ENCODE assay signal across 9 mouse cellular contexts in the genomic region with DNA sequence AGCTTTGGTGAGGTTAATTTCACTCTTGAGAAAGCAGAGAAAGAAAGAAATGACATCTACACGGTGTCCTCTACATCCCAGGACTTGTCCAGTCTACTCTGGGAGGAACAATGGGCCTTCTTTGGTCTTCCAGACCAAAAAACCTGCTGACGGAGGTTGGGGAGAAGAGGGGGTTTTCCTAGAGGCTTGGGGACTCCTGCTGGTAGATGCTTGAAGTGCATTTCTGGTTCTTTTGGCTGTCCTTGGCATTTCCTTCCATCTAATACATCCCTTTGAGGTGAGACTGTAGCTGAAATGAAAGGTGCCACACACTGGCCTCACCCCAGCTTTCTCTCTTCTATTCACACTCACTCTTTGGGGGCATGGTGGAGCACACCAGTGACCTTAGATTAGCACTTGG. TPM values are rescaled to one million over a fixed set of nuclear protein-coding genes. Genes with fewer than 3 reads are reported as not detected.
DNase-seq lines count a peak whose midpoint lies in the region; ATAC-seq and TF ChIP-seq lines count a peak whose summit lies in the region.
"Had no signal": no experiment of that assay in that cellular context is flagged by ENCODE, and none has a peak within 500 bp of the region (broad histone marks: within the 10 kb centered on the region; RNA-seq: fewer than 3 reads in every experiment).

No protein-coding gene starts in this region.

- TF ChIP-seq CTCF in kidney, postnatal 0 days (IDR thresholded peaks at IDR 0.05; ENCODE audit: low read depth), result peak; percentile 75

- H3K27me3 ChIP-seq in kidney, postnatal 0 days (ENCODE audit: insufficient read depth, low read length), result no peaks in the 10 kb centered on the region
- H3K27me3 ChIP-seq in midbrain, embryonic 14.5 days (ENCODE audit: control insufficient read depth, insufficient read depth, low read length), result no peaks in the 10 kb centered on the region
- H3K27me3 ChIP-seq: liver, embryonic 13.5 days had no signal

- H3K4me3 ChIP-seq in kidney, postnatal 0 days (replicated peaks; ENCODE audit: low read depth, low read length), result no peak overlapping the region
- H3K4me3 ChIP-seq in midbrain, embryonic 14.5 days (replicated peaks; ENCODE audit: low read depth, low read length), result no peak overlapping the region
- H3K4me3 ChIP-seq: liver, embryonic 13.5 days had no signal

- no peak overlapping the region for H3K4me2 ChIP-seq in kidney, postnatal 0 days (ENCODE audit: low read length)
- H3K4me2 ChIP-seq in midbrain, embryonic 14.5 days (ENCODE audit: low read length), result no peak overlapping the region
- H3K4me2 ChIP-seq: liver, embryonic 13.5 days had no signal

- no peak overlapping the region for H3K27ac ChIP-seq in kidney, postnatal 0 days
- no peak overlapping the region for H3K27ac ChIP-seq in midbrain, embryonic 14.5 days (replicated peaks; ENCODE audit: low read depth, low read length)
- H3K27ac ChIP-seq: liver, embryonic 13.5 days had no signal

- DNase-seq in heart, adult 11 months, result peak; percentile 78
- no peak for DNase-seq in heart, adult 8-10 months (ENCODE audit: low spot score)
- DNase-seq in ovary, postnatal 36 days (ENCODE audit: low spot score), result peak; percentile 16
- DNase-seq in ovary, postnatal 10 days (ENCODE audit: low spot score), result no peak
- DNase-seq in adrenal gland, adult 18-20 months (ENCODE audit: low spot score in 2 of 2), result peak; percentile 19 to 30
- peak; percentile 62 for DNase-seq in kidney, postnatal 0 days (ENCODE audit: low spot score)
- no peak for DNase-seq in midbrain, embryonic 14.5 days
- DNase-seq: liver, embryonic 13.5 days had no signal

- H3K36me3 ChIP-seq in kidney, postnatal 0 days (ENCODE audit: insufficient read depth, low read length), result no peaks in the 10 kb centered on the region
- H3K36me3 ChIP-seq in midbrain, embryonic 14.5 days (ENCODE audit: control insufficient read depth, insufficient read depth, low read length), result no peaks in the 10 kb centered on the region
- H3K36me3 ChIP-seq: liver, embryonic 13.5 days had no signal

- no peak overlapping the region for H3K9ac ChIP-seq in kidney, postnatal 0 days (ENCODE audit: low read depth, low read length)
- no peak overlapping the region for H3K9ac ChIP-seq in midbrain, embryonic 14.5 days (replicated peaks; ENCODE audit: low read length)
- H3K9ac ChIP-seq: liver, embryonic 13.5 days had no signal

- no peaks in the 10 kb centered on the region for H3K4me1 ChIP-seq in kidney, postnatal 0 days (replicated peaks; ENCODE audit: insufficient read depth, low read length)
- no peaks in the 10 kb centered on the region for H3K4me1 ChIP-seq in midbrain, embryonic 14.5 days (ENCODE audit: control insufficient read depth, insufficient read depth, low read length)
- H3K4me1 ChIP-seq: liver, embryonic 13.5 days had no signal

- H3K9me3 ChIP-seq in kidney, postnatal 0 days (replicated peaks; ENCODE audit: low read length), result no peaks in the 10 kb centered on the region
- no peaks in the 10 kb centered on the region for H3K9me3 ChIP-seq in midbrain, embryonic 14.5 days (ENCODE audit: control insufficient read depth, low read length)

- WGBS in kidney, postnatal 0 days, result 26% methylated on average over 2 of the region's 2 CpGs
- 34% methylated on average over 2 of the region's 2 CpGs for WGBS in midbrain, embryonic 14.5 days

- ATAC-seq in kidney, postnatal 0 days (replicated peaks; ENCODE audit: low FRiP score, low read depth), result no peak
- ATAC-seq in erythroid progenitor cell, adult 5-6 weeks (replicated peaks; ENCODE audit: low FRiP score, poor library complexity, severe bottlenecking), result no peak
- ATAC-seq in midbrain, embryonic 14.5 days (ENCODE audit: low FRiP score, low TSS enrichment), result no peak

RNA-seq across cellular contexts. Expression of a gene that starts 57.1 kb away (rescaled TPM):
- total RNA-seq in heart, adult 8-10 months (2022), result 1,000 to 10,000 TPM in 1 of 4 experiments, 100 to 1,000 TPM in 3; 885 to 1,065 (median 937) TPM
- 1,000 to 10,000 TPM; 1,551 to 1,745 TPM for total RNA-seq in adrenal gland, adult 18-20 months (2021)
- polyA plus RNA-seq in kidney, postnatal 0 days (2015; fragmentation: Nextera tagmentation; extraction: Ambion mirVana), result 1,278 and 1,460 TPM in 2 replicates
- 1,164 and 1,524 TPM in 2 replicates for total RNA-seq in erythroid progenitor cell, adult 5-6 weeks (2015; ENCODE audit: low replicate concordance)
- total RNA-seq in erythroid progenitor cell, adult 5-6 weeks (2017; ENCODE audit: low replicate concordance), result 700 and 940 TPM in 2 replicates
- 772 and 791 TPM in 2 replicates for polyA plus RNA-seq in midbrain, embryonic 14.5 days (2014; fragmentation: Nextera tagmentation; extraction: Ambion mirVana)

RNA-seq across cellular contexts. Expression of a gene that starts 57.2 kb away (rescaled TPM):
- total RNA-seq in heart, adult 8-10 months (2022), result 10 to 100 TPM; 11.8 to 15.0 (median 12.9) TPM
- total RNA-seq in adrenal gland, adult 18-20 months (2021), result 10 to 100 TPM; 15.6 to 19.4 TPM
- 11.0 and 11.5 TPM in 2 replicates for polyA plus RNA-seq in kidney, postnatal 0 days (2015; fragmentation: Nextera tagmentation; extraction: Ambion mirVana)
- 6.5 and 34.8 TPM in 2 replicates for total RNA-seq in erythroid progenitor cell, adult 5-6 weeks (2015; ENCODE audit: low replicate concordance)
- total RNA-seq in erythroid progenitor cell, adult 5-6 weeks (2017; ENCODE audit: low replicate concordance), result 3.7 and 8.2 TPM in 2 replicates
- polyA plus RNA-seq in midbrain, embryonic 14.5 days (2014; fragmentation: Nextera tagmentation; extraction: Ambion mirVana), result 21.0 and 23.1 TPM in 2 replicates

Comparison
In these comparisons a context has a peak if more than half of its experiments do, and no peak if none do; other contexts are left out.
1. DNase-seq: peak in heart, adult 11 months (single experiment), ovary, postnatal 36 days (single experiment), adrenal gland, adult 18-20 months (2 of 2) and kidney, postnatal 0 days (single experiment); none in heart, adult 8-10 months (single experiment), ovary, postnatal 10 days (single experiment) and midbrain, embryonic 14.5 days (single experiment).